Mouse (Mus musculus): ENCODE measurements around the gene Zfp61. TPM values are rescaled to one million over a fixed set of nuclear protein-coding genes. Genes with fewer than 3 reads are reported as not detected.

Gene Zfp61
- 1 to 10 TPM; 2.9 to 3.2 TPM for total RNA-seq (2021)
- long read RNA-seq, experiment 1, partial matches to known transcripts: 0 of 3 reads
- long read RNA-seq, experiment 1, other reads (novel, unspliced or antisense): 2 of 3 reads
- long read RNA-seq, experiment 2, transcript Zfp61-201 (7 exons, 2,480 nt): major isoform, 6 of 9 reads
- long read RNA-seq, experiment 2, partial matches to known transcripts: 0 of 9 reads
- long read RNA-seq, experiment 2, other reads (novel, unspliced or antisense): 3 of 9 reads

DNA sequence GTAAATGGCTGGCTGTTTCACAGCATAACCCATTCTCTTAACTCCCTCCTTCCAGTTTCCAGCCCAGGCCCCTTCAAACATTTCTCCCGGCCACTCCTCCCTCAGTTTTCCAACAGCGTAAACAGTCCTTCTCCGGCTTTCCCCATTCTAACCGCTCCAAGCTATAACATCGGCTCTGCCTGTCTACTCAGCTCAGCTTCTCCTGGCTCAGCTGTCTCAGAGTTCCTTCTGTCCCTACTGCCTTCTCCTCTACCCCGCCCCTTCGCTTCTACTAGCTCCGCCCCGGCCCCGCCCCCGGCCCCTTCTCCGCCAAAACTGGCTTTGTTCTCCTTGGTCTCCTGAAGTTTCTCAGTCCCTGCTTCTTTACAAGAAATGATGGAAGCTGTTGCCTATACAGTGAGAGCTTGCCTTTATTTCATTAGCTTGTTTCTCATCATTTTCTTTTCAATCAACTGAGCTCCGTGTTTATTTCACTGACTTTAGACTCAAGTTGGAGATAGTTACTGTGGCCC, at the start of gene Zfp61:
TSS of gene Zfp61 (minus strand) at position 462 of the 512 bp plus-strand sequence.
- peak; percentile 21 for DNase-seq

- no peak for DNase-seq
Measured at GRCm38 (mm10) chr7:24348896-24349295, 47.9 kb upstream of the Zfp61 start, which contains the start of gene Lypd5. Gene Lypd5 (plus strand): TSS chr7:24349196.

GRCm38 (mm10) chr7:24346444-24346843, 45.4 kb upstream of the Zfp61 start:
- no peak for DNase-seq

GRCm38 (mm10) chr7:24343701-24344272, 42.8 kb upstream of the Zfp61 start:
- no peak for DNase-seq

DNA sequence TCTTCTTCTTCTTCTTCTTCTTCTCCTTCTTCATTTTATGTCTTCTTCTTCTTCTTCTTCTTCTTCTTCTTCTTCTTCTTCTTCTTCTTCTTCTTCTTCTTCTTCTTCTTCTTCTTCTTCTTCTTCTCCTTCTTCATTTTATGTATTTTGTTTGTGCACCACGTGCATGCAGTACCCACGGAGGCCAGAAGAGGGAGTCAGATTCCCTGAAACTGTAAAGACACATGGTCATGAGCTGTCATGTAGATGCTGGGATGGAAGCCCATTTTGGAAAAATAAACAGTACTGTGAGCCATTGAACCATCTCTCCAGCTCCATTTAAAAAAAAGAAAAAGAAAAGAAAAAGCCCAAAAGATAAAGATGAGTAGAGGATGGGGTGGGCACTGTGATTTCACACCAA, 37.2 kb upstream of the Zfp61 start:
- DNase-seq: no peak

- DNase-seq: no peak
Measured at GRCm38 (mm10) chr7:24335699-24336309, 34.8 kb upstream of the Zfp61 start.

DNA sequence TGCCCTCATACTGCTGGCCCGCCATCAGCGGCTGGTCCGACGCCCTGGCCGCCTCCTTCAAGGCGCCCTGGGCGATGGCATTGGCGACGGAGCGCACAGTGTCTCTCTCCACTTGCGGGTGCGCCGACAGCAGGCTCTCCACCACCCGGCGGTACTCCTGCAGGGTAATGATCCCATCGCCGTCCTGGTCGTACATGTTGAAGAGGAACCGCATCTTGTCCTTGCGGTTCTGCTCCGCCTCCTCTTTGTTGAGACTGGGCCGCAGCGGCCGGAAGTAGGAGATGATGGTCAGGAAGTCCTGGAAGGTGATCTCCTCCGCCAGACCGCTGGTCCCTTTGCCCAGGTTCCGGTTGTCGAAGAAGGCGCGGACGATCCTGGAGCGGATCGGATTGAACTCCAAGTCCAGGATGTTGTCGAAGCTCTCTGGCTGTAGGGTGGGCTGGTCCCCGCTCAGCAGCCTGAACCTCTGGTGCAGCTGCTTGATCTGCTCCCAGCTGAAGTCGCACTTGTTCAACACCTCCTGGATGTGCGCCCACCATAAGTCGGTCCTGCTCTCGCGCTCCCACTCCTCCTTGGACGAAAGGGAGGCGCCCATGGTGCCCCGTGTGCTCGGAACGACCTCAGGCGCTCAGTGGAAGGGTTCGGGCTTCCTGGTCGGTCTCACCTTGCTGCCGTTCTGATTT, 32.4 kb upstream of the Zfp61 start, which contains the start of gene Tescl:
TSS of gene Tescl (minus strand) at position 633 of the 683 bp plus-strand sequence.
- DNase-seq: no peak

DNA sequence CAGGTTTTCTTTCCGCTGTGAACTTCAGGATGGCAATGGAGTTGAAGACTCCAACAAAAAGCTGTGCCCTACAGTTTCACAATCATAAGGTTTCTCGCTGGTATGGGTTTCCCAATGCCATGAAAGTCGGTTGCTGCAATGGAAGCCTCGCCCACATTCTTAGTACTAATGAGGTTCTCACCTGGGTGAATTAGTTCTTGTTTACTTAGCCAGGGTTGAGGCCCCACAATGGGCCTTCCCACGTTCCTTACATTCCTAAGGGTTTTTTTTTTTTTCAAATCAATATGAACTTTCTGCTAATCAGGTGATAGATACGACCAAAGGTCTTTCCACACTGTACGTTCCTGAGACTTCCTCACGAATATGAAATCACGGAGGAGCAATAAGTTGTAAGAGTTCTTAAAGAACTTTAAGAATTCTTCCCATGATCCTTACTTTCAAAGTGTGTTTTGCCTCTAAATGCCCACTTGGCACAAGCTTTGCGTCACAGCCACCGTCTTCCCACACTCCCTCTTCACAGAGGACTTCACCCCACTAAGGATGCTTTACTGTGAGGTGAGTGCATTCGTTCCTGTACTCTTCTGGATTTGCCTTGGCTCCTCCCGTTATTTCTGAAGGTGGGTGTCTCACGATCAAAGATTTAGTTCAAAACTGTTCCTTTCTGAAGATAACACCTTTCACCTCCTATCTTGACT, 26.4 kb upstream of the Zfp61 start:
- DNase-seq: no peak

DNA sequence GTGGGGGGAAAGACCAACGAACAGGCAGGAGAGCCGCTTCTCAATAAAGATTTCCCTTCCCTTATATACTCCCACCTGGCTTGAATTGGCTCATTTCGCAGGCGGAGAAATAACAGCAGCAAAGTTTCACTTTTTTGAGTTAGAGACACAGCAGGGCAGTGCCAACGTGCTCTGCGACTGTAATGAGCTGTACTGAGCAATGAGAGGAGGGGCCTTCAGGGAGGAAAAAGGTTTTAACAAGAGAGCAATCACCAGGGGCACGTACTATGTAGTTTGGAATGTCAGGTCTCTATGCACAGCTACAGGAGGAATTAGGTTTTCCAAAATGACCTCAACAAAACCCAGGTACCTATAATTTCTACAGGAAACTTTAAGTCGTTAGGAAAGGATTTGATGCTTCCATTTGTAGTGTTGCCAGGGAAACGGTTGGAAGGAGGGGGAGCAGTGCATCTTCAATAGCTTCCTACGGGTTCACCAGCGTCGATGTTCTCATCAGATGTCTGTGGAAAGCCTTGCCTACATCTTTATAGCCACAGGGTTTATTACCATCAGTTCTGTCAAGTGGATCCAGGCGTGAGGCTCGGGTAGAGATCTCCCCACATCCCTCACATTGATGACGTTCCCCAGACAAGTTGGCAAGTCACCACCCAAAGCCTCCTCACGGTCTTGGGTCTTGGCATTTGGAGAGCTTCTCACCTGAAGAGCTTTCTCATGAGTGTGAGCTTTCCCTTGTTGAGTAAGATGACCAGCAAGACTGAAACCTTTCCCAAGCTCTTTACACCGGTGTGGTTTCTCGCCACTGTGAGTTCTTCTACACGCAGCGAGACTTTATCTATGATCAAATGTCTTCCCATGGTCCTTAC, 25.5 kb upstream of the Zfp61 start:
- DNase-seq: no peak

DNA sequence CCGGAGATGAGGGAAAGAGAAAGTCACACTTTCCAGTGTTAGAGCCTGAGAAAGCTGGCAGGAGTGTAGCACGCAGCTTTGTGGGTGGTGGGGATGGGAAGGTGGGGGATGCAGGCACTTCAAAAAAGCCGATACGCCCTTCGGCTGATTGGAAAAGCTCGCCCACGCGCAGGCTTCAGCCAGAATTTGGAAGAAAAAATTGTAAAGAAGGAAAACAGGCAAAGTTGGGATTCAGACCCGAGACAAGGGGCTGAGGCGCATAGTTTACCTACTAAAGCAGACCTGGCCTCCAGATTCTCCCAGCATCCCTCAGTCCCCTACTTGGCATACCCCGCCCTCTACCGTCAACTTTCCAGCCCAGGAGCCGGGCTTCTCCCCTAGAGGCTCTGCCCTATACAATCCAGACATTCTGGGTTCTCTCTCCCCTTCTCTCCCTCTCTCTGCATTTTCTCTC, 24.7 kb upstream of the Zfp61 start:
- DNase-seq: no peak

DNA sequence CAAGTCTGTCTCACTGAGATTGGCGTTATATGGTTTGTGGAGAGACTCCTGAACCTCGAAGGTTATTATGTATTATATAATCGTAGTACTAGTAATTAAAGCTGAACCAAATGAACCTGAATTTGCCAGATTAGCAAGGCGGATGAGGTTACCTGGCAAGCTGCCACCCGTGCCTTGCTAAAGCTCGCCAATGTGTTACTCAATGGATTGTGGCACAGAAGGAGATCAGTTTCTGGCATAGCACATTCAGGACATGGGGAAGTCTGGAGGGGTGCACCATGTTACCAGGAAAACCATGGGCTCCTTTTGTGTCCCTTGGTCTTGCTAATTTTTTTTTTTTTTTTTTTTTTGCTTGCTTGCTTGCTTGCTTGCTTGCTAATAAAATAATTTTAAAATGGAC, 24.2 kb upstream of the Zfp61 start:
- no peak for DNase-seq

DNA sequence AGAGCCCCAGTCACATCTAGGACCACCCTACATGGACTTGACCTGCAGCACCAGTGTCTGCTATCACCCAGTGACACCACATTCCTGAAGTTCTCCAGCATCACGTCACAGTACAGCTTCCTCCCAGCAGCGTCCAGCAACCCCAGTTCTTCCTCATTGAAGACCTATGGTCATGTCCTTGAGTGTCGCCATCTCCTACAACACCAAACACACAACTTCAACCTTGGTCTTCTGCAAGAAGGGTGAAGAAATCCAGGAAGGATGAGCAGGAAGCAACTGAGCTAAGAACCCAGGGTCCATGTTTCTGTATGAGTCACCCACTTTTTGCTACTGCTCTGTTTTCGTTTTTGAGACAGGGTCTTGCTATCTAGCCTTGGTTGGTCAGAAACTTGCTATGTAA, 21.6 kb upstream of the Zfp61 start:
- no peak for DNase-seq

DNA sequence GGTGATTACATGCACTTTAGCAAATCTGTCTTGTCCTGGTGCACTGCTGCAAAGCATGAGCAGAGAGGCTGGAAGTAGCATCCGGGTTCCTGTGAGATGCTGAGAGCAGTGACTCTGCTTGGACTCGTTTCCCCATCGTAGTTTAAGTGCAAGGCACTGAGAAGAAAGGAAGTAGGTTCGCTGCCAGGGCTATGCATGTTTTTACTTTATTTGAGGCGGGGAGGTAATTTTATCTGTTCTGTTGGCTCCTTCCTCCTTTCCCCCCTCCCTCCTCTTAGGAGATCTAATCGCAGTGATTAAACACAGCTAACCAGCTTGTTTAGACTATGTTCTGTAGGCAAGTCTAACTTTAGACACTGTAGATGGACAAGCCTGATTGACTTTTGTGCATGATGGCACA, 17.9 kb upstream of the Zfp61 start:
- no peak for DNase-seq

DNA sequence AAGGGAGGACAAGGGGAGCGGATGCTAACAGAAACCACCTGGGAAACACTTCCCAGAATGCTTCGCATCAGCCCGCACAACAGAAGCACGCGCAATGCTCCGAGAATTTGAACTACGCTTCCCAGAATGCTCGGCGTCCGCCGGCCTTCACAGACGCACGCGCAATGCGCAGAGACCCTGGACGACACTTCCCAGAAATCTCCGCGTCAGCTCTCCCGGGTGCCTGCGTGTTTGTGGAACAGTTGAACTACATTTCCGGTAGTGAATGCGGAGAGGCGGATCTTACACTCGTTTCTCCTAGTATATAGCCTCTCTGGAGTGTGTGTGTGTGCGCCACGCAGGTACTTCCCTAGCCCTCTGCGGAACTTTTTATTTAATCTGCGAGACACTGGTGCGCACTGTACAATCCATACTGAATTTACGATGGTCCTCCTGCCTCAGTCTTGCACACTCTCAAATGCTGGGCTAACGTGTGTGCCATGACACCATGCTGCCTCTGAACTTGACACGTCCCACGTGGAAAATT, 15.6 kb upstream of the Zfp61 start, which contains the start of gene Zfp94:
TSS of gene Zfp94 (minus strand) at position 100 of the 526 bp plus-strand sequence.
- DNase-seq: peak; percentile 93

GRCm38 (mm10) chr7:24315726-24316566, 14.9 kb upstream of the Zfp61 start:
- no peak for DNase-seq

DNA sequence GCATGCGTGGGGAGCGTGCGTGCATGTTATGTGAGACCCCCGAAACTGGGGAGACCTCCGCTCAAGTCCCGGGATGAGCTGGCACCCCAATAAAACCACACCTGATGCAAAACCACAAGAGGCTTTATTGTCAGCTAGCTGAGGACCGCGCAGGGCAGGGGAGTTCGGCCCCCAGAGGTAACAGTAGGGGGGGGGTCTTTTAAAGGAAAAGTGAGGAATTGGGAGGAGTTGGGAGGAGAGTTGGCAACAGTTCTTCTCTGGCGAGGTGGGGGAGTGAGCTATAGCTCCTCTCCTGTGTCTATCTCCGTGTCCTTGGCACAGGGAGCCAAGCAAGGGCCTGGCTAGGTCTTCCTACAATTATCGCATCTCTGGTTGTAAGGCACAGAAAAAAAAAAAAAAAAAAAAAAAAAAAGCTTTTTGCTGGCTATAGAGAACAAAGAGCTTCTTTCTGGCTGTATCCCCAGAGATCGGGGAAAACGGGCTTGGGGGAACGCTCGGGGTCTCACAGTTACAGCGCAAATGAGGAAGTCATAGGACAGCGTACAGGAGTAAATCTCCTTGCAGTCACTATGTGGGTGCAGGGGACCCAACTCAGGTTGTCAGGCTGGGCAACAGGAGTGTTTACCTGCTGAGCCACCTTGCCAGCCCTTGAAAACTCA, 1.1 kb downstream of the Zfp61 start:
- no peak for DNase-seq

DNA sequence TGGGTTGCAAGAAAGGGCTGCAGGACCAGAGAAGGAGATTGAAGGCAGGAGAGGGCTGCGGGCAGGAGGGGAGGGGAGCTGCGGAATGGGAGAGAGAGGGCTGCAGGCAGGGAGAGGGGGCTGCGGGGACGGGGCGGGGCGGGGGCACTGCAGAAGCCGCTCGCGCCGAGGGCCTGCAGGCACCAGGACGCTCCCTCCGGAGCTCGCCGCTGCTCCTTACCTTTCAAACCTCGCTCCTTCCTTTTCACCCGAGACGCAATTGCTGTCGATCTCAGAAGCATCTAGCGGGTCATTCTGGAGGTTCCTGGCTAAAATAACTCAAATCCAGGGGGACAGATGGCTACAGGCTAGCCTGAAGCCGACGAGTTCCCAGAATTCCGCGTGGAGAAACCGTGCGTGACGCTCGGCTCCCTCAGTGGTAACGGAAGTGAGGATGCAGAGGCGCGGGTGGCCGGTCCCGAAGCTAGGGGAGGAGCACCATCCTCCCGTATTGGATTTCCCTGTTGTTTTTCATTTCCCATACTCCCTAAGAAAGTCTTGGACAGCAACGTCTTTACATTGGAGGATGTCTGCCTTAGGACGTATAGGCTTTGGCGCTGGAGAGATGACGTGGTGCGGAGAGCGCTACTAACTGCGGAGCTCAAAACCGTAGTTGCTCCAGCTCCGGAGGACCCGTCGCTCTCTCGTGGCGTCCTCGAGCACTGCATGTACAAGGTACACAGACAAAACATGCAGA, 1.9 kb downstream of the Zfp61 start:
- DNase-seq: peak; percentile 57

- no peak for DNase-seq
Measured at GRCm38 (mm10) chr7:24298635-24298972, 2.4 kb downstream of the Zfp61 start.
